Mouse (Mus musculus) midbrain, embryonic 16.5 days (tissue): ENCODE results near the gene Lsp1. TPM values are rescaled to one million over a fixed set of nuclear protein-coding genes. Genes with fewer than 3 reads are reported as not detected.

Source experiments
- ATAC-seq: fragments of 200-750 bp; cut with Nextera tagmentation; 2 replicates; pipeline ENCODE4 v1.8.0; 2017; ENCODE audit warnings: moderate TSS enrichment
- H3K27ac ChIP-seq: fragments of 300-500 bp; sonication (generic); 2 replicates; pipeline ENCODE4 v1.5.1; 2014; ENCODE audit warnings: mild to moderate bottlenecking, low read length, mixed read lengths
- H3K27me3 ChIP-seq: fragments of 300-500 bp; sonication (generic); 2 replicates; pipeline ENCODE4 v1.6.1; 2014; ENCODE audit warnings: low read depth, low read length, mixed read lengths; ENCODE audit not compliant: control insufficient read depth, insufficient read depth
- H3K36me3 ChIP-seq: fragments of 300-500 bp; sonication (generic); 2 replicates; pipeline ENCODE4 v1.6.1; 2014; ENCODE audit warnings: mild to moderate bottlenecking, low read length, moderate library complexity, mixed read lengths; ENCODE audit not compliant: control insufficient read depth, insufficient read depth
- H3K4me1 ChIP-seq: fragments of 300-500 bp; sonication (generic); 2 replicates; pipeline ENCODE4 v1.6.1; 2014; ENCODE audit warnings: mild to moderate bottlenecking, low read length, mixed read lengths; ENCODE audit not compliant: control insufficient read depth, insufficient read depth
- H3K4me2 ChIP-seq: fragments of 300-500 bp; sonication (generic); 2 replicates; pipeline ENCODE4 v1.6.1; 2014; ENCODE audit warnings: mild to moderate bottlenecking, low read length, mixed read lengths
- H3K4me3 ChIP-seq: fragments of 300-500 bp; sonication (generic); 2 replicates; pipeline ENCODE4 v1.5.1; 2014; ENCODE audit warnings: low read depth, mild to moderate bottlenecking, low read length, moderate library complexity, mixed read lengths
- H3K9ac ChIP-seq: fragments of 300-500 bp; sonication (generic); 2 replicates; pipeline ENCODE4 v1.6.1; 2014; ENCODE audit warnings: low read depth, low read length, mixed read lengths
- H3K9me3 ChIP-seq: fragments of 300-500 bp; sonication (generic); replicated peaks from 2 replicates; pipeline ENCODE4 v1.6.1; 2014; ENCODE audit warnings: mild to moderate bottlenecking, low read length, mixed read lengths; ENCODE audit not compliant: control insufficient read depth, poor library complexity, severe bottlenecking
- WGBS: fragments of 180-500 bp; shearing (Covaris S2); extraction: QIAGEN DNeasy Blood & Tissue Kit; methylation state at CpG from one replicate; pipeline ENCODE4 v1.1.7; 2014; 5-methylcytosine and 5-hydroxymethylcytosine counted together
- polyA plus RNA-seq: library from polyadenylated mRNA; unstranded; fragments of >200 nt; fragmentation: Nextera tagmentation; extraction: Ambion mirVana; gene quantifications from 2 replicates; pipeline ENCODE4 v1.2.1, GENCODE M21; 2015

Gene Lsp1
- polyA plus RNA-seq, 1 experiment from 2014 or later, result 4.8 TPM

DNA sequence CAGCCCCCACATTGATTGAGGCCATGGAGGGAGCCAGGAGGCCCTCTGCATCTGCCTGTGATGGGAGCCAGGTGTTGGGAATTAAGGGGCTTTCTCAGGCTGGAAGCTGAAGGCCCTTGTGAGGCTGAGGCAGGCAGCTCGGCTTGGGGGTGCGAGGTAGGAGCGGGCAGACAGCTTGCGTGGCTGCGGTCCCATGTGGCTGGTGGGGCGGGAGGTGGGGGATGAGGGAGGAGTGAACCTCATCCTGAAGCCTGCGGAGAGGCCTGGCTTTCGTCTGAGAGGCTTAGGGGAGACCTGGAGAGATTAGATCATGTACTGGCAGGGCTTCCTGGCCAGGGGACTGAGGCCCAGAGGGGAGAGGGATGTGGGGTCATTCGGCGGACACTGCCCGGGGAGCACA, 22.5 kb downstream of the Lsp1 start:
- no peak overlapping the region for H3K9ac ChIP-seq
- no peak overlapping the region for H3K4me3 ChIP-seq
- no peak overlapping the region for H3K4me2 ChIP-seq
- ATAC-seq, result no peak
- H3K36me3 ChIP-seq, result no peaks in the 10 kb centered on the region
- H3K9me3 ChIP-seq, result no peaks in the 10 kb centered on the region
- H3K27me3 ChIP-seq, result no peaks in the 10 kb centered on the region
- H3K4me1 ChIP-seq, result peaks cover 17% of the 10 kb centered on the region
- peak overlapping the region; percentile 19; the same call in 1 of the 2 replicates for H3K27ac ChIP-seq
- WGBS, result 51% methylated on average over 11 of the region's 11 CpGs

DNA sequence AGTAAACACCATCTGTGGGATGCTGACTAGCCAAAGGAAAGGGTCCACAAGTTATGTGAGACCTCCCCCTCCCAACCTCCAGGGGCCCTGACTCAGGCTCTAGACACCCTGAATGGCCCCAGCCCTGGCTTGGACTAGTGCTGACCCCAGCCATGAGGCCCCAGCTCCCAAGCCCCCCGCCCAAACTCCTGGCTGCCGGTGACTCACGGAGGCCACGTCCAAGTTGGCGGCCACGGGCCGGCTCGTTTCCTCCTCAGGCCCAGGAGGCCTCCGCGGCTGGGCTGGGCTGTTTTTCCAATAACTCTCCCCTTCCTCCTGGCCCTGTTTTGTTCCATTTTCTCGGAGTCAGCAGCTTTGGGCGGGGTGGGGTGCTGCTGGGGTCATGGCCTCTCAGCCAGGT, 24.2 kb downstream of the Lsp1 start:
- 78% methylated on average over 12 of the region's 12 CpGs for WGBS
- peaks cover 17% of the 10 kb centered on the region for H3K4me1 ChIP-seq
- H3K4me3 ChIP-seq, result no peak overlapping the region
- H3K36me3 ChIP-seq, result no peaks in the 10 kb centered on the region
- ATAC-seq, result no peak
- no peak overlapping the region for H3K9ac ChIP-seq
- no peak overlapping the region for H3K4me2 ChIP-seq
- no peaks in the 10 kb centered on the region for H3K9me3 ChIP-seq
- H3K27ac ChIP-seq, result no peak overlapping the region
- H3K27me3 ChIP-seq, result no peaks in the 10 kb centered on the region

DNA sequence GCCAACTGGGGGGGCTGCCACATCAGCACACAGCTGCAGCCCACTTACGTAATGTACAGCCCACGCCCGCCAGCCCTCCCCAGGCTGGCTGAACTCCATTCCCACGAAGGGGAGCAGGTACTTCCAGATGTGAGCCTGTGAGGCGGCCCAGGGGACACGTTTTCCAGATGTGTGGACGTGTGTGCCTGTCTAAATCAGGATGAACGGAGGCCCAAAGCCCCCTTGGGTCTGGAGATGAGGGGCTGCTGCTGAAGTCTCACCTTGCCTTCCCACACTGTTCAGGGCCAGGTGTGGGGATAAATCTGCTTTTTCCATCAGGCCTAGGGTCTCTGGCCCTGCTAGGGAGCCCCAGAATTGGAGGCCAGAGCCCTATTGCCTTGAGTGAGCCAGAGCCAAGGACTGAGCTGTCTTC, 26.1 kb downstream of the Lsp1 start:
- H3K4me2 ChIP-seq, result no peak overlapping the region
- no peak overlapping the region for H3K9ac ChIP-seq
- H3K4me1 ChIP-seq, result peaks cover 10% of the 10 kb centered on the region
- no peaks in the 10 kb centered on the region for H3K9me3 ChIP-seq
- 78% methylated on average over 8 of the region's 8 CpGs for WGBS
- no peak for ATAC-seq
- no peaks in the 10 kb centered on the region for H3K36me3 ChIP-seq
- no peaks in the 10 kb centered on the region for H3K27me3 ChIP-seq
- no peak overlapping the region for H3K4me3 ChIP-seq
- no peak overlapping the region for H3K27ac ChIP-seq

DNA sequence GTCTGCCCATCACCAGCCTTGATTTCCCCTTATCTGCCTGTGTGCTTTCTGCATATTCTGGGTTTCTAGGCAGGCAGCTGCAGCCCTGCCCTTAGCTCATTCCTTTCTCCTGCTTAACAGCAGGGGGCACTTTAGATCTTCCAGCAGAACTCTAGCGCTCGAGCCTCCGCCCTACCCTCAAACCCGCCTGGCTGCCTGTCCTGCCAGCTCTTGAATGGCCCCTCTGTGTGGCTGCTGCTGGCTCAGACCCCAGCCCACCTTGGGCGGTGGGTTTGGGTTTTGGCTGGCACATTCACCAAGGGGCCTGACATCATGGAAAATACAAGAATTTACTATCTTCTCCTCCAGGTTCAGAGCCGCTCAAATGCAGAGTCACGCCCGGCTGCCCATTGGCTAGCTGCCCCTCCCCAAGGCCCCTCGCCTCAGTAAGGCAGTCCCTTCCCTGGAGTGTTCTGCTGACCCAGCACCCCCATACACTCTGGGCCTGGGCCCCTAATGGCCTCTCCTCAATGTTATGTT, 26.8 kb downstream of the Lsp1 start:
- WGBS, result 13% methylated on average over 9 of the region's 9 CpGs
- H3K9me3 ChIP-seq, result no peaks in the 10 kb centered on the region
- H3K4me1 ChIP-seq, result peaks cover 3% of the 10 kb centered on the region; the same call in 1 of the 2 replicates
- no peak overlapping the region for H3K27ac ChIP-seq
- peak; percentile 85 for ATAC-seq
- no peaks in the 10 kb centered on the region for H3K27me3 ChIP-seq
- no peak overlapping the region for H3K4me3 ChIP-seq
- H3K4me2 ChIP-seq, result no peak overlapping the region
- no peaks in the 10 kb centered on the region for H3K36me3 ChIP-seq
- H3K9ac ChIP-seq, result peak overlapping the region; percentile 28; the same call in 1 of the 2 replicates

DNA sequence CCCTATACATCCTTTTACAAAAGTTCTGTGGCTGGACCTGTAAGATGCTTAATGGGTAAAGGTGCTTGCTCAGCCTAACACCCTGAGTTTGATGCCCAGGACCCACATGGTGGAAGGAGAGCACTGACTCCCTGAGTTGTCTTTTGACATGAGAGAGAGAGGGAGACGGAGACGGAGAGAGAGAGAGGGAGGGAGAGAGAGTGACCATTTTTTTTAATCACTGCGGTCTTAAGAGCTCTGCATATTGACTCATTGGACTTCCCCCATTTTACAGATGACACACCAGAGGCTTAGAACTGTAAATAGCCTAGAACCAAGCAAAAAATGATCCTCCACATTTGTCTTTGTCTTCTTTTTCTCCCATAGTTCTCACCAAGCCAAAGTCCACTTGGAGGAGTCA, 27.4 kb downstream of the Lsp1 start:
- no peak overlapping the region for H3K9ac ChIP-seq
- H3K27me3 ChIP-seq, result no peaks in the 10 kb centered on the region
- H3K4me2 ChIP-seq, result no peak overlapping the region
- 88% methylated on average over 3 of the region's 3 CpGs for WGBS
- H3K36me3 ChIP-seq, result no peaks in the 10 kb centered on the region
- H3K27ac ChIP-seq, result no peak overlapping the region
- no peaks in the 10 kb centered on the region for H3K9me3 ChIP-seq
- no peak for ATAC-seq
- no peak overlapping the region for H3K4me3 ChIP-seq
- peaks cover 3% of the 10 kb centered on the region; the same call in 1 of the 2 replicates for H3K4me1 ChIP-seq

DNA sequence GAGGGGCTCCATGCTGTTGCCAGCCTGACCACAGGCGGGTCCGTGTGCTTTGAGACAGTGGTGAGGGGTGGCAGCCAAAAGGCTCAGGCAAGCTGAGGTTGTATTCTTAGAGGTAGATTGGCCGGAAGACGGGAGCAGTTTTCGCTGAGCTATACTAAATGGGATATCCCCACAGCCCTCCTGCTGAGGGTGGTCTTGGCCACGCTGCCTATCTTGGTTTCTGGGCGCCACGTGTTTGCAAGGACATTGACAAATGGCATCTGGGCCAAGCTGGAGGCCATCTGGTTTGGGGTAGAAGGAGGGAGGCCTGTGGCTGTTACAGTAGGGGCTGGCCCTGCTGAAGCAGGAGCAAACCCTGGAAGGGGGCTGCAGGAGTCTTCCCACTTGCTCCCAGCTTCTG, 32.9 kb downstream of the Lsp1 start:
- Histone ChIP-seq H3K4me2 (no peak overlapping the region), H3K4me1 (no peaks in the 10 kb centered on the region), H3K27ac (no peak overlapping the region), H3K9me3 (no peaks in the 10 kb centered on the region), H3K36me3 (no peaks in the 10 kb centered on the region), H3K9ac (no peak overlapping the region), H3K27me3 (no peaks in the 10 kb centered on the region), H3K4me3 (no peak overlapping the region)
- WGBS, result 94% methylated on average over 8 of the region's 8 CpGs
- ATAC-seq, result no peak

DNA sequence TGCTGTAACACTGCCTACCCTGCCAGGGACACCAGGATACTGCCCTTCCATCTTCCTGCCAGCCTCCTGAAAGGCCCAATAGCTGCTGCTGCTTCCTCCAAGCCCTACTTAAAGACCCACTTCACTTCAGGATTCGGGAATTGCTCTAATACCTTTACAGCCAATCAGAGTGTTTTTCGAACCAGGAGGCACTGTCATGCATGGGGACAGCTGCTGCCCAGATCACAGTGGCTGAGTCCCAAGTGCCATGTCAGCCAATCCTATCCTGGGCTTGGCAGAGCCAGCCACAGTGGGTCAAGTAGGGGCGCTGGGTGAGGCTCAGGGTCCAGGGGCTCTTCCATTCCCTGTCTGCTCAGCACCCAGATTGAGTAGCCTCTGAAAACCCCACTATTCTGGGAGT, 35.5 kb downstream of the Lsp1 start:
- Histone ChIP-seq H3K4me1 (no peaks in the 10 kb centered on the region), H3K27me3 (no peaks in the 10 kb centered on the region), H3K36me3 (no peaks in the 10 kb centered on the region), H3K9me3 (no peaks in the 10 kb centered on the region), H3K27ac (no peak overlapping the region), H3K4me2 (no peak overlapping the region), H3K4me3 (no peak overlapping the region), H3K9ac (no peak overlapping the region)
- WGBS, result 79% methylated on average over 3 of the region's 3 CpGs
- no peak for ATAC-seq

DNA sequence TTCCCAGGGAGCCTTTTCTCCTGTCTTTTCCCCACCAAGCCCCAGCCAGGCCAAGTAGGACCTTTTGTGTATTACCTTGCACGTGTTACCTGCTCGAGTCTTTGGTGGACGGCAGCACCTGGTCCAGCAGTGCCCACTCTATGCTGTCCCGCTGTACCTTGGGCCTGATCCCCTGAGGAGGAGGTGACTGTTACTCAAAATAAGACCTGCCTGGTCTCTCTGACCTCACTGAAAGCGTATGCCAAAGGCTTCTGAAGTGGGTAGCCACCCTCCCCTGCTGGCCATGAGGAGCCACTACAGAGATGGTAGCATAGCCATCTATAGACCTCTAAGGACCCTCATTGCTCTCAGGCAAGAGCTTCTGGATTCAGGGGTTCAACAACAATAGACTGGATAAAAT, 36.2 kb downstream of the Lsp1 start:
- no peak for ATAC-seq
- Histone ChIP-seq H3K4me2 (no peak overlapping the region), H3K4me3 (no peak overlapping the region), H3K4me1 (no peaks in the 10 kb centered on the region), H3K9ac (no peak overlapping the region), H3K9me3 (no peaks in the 10 kb centered on the region), H3K27me3 (no peaks in the 10 kb centered on the region), H3K36me3 (no peaks in the 10 kb centered on the region), H3K27ac (no peak overlapping the region)
- WGBS, result 83% methylated on average over 5 of the region's 5 CpGs

DNA sequence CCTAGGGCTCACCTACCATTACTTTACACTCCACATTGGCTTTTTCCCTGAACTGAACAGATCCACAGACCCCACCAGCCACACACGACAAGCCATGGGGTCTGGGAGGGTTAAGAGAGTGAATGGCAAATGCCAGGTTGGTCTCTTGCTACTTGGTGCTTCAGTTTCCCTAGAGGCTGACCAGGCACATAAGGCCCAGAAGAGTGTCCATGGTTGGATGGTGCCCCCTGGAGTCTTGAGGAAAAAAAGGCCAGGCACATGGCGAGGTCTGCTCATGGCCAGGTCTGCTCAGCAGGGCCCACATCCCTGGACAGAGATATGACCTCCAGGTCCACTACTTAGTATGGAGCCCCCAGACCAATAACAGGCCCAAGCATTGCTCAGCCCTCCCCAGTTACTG, 37.2 kb downstream of the Lsp1 start:
- WGBS, result 80% methylated on average over 2 of the region's 2 CpGs
- H3K27me3 ChIP-seq, result no peaks in the 10 kb centered on the region
- no peaks in the 10 kb centered on the region for H3K4me1 ChIP-seq
- H3K27ac ChIP-seq, result no peak overlapping the region
- H3K4me2 ChIP-seq, result no peak overlapping the region
- no peak overlapping the region for H3K9ac ChIP-seq
- H3K9me3 ChIP-seq, result no peaks in the 10 kb centered on the region
- no peak for ATAC-seq
- H3K4me3 ChIP-seq, result no peak overlapping the region
- no peaks in the 10 kb centered on the region for H3K36me3 ChIP-seq
